Mouse (Mus musculus) kidney, adult 2 months (tissue): Measurements from ENCODE around the gene Fut9.

Experiments used
- CTCF ChIP-seq: fragments of 200-500 bp; conservative IDR thresholded peaks from 2 replicates; pipeline ENCODE4 v1.5.1; 2011; ENCODE audit warnings: low read depth, mild to moderate bottlenecking, control low read depth, low read length, moderate library complexity, mixed read lengths; ENCODE audit not compliant: insufficient read depth, insufficient read length
- POLR2A ChIP-seq: fragments of 200-500 bp; IDR thresholded peaks from one replicate; pipeline ENCODE4 v1.6.1; 2011; ENCODE audit warnings: low read depth, low read length, control low read depth

DNA sequence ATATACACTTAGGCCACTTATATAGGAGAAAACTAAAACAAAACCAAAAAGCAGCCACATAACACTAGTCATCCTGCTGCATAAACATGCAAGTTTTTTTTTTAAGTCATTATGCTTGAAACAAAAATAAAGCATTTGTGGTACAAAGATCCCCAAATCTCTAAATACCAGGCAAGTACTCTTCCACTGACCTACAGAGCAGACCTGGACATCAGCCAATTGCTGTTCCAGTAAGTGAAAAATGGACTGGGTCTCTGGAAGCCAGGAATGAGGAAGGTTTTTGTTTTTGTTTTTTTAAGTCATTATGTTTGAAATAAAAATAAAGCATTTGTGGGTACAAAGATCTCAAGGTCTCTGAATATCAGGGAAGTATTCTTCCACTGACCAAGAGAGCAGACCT is 37.0 kb downstream of the Fut9 start:
- TF ChIP-seq CTCF (no peak), POLR2A (no peak)
